Mouse (Mus musculus) ES-Bruce4 (cell line): ENCODE data around the gene Iqsec2. TPM values are rescaled to one million over a fixed set of nuclear protein-coding genes. Genes with fewer than 3 reads are reported as not detected.

Experiments
- H3K27ac ChIP-seq: 2 replicates; pipeline ENCODE4 v1.5.1; 2012; ENCODE audit warnings: low read length, inconsistent platforms; ENCODE audit not compliant: insufficient read depth
- H3K27me3 ChIP-seq: 2 replicates; pipeline ENCODE4 v1.6.1; 2012; ENCODE audit warnings: mild to moderate bottlenecking, low read length, inconsistent platforms; ENCODE audit not compliant: control insufficient read depth, poor library complexity, insufficient read depth, severe bottlenecking
- H3K36me3 ChIP-seq: 2 replicates; pipeline ENCODE4 v1.6.1; 2012; ENCODE audit warnings: inconsistent platforms, mild to moderate bottlenecking, low read length, moderate library complexity; ENCODE audit not compliant: control insufficient read depth, poor library complexity, insufficient read depth, severe bottlenecking
- H3K4me1 ChIP-seq: one replicate; pipeline ENCODE4 v1.8.1; 2011; ENCODE audit warnings: low read length; ENCODE audit not compliant: control insufficient read depth, insufficient read depth
- H3K4me3 ChIP-seq: 2 replicates; pipeline ENCODE4 v1.5.1; 2011; ENCODE audit warnings: low read depth, mild to moderate bottlenecking, low read length
- H3K9ac ChIP-seq: 2 replicates; pipeline ENCODE4 v1.6.1; 2012; ENCODE audit warnings: low read depth, mild to moderate bottlenecking, inconsistent platforms; ENCODE audit not compliant: poor library complexity, severe bottlenecking
- H3K9me3 ChIP-seq: replicated peaks from 2 replicates; pipeline ENCODE4 v1.6.1; 2012; ENCODE audit warnings: mild to moderate bottlenecking, low read length, inconsistent platforms; ENCODE audit not compliant: control insufficient read depth, poor library complexity, insufficient read depth, severe bottlenecking
- CTCF ChIP-seq: IDR thresholded peaks from one replicate; pipeline ENCODE4 v1.8.1; 2011; ENCODE audit warnings: low read depth, low read length
- EP300 ChIP-seq: IDR thresholded peaks from 2 replicates; pipeline ENCODE4 v1.6.1; 2011; ENCODE audit warnings: low read depth, low read length; ENCODE audit not compliant: insufficient read depth
- POLR2A ChIP-seq: IDR thresholded peaks from one replicate; pipeline ENCODE4 v1.8.1; 2011; ENCODE audit warnings: low read length; ENCODE audit not compliant: insufficient read depth
- polyA plus RNA-seq: library from polyadenylated mRNA; stranded (reverse); fragments of >200 nt; gene quantifications from 2 replicates; pipeline ENCODE4 v1.2.4, GENCODE M21; 2011; ENCODE audit warnings: low read depth; ENCODE audit not compliant: missing spikeins, insufficient read depth, insufficient read length

Iqsec2 gene
- polyA plus RNA-seq, 1 experiment, result 4.3 TPM

DNA sequence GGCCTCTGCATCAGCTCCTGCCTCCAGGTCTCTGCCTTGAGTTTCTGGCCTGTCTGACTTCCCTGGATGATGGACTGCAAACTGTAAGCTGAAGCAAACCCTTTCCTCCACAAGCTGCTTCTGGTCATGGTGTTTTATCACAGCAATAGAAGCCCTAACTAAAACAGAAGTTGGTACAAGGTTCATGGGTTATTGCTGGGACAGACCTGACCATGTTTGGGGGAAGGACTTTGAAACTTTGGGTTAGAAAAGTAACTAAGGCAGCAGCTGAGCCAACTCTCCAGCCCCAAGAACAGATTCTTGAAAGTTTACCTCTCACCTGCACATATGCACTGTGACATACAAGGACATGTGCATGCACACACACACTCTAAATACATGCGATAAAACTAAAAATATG lies 61.4 kb downstream of the Iqsec2 start:
- Histone ChIP-seq H3K9ac (no peak overlapping the region), H3K4me3 (no peak overlapping the region), H3K9me3 (no peaks in the 10 kb centered on the region), H3K27ac (no peak overlapping the region), H3K4me1 (peaks cover 2% of the 10 kb centered on the region), H3K27me3 (no peaks in the 10 kb centered on the region), H3K36me3 (no peaks in the 10 kb centered on the region)
- no peak for TF ChIP-seq POLR2A
- TF ChIP-seq EP300, result no peak
- TF ChIP-seq CTCF, result no peak

DNA sequence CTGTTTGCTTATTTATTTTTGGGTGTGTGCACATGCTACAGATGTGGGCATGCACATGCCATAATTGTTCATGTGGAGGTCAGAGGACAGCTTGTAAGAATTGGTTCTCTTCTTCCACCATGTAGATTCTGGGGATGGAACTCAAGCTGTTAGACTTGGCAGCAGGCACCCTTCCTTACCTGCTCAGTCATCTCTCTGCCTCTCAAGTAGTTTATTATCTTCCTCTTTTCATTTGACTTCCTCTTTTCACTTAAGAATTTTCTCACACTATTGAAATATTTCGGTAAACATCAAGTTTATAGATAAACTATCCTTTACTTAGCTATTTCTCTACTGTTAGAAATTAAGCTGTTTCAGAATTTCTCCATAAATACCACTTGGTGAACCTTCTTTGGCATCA lies 70.6 kb downstream of the Iqsec2 start:
- Histone ChIP-seq H3K9me3 (no peaks in the 10 kb centered on the region), H3K27me3 (no peaks in the 10 kb centered on the region), H3K27ac (no peak overlapping the region), H3K4me3 (no peak overlapping the region), H3K4me1 (no peaks in the 10 kb centered on the region), H3K9ac (no peak overlapping the region), H3K36me3 (no peaks in the 10 kb centered on the region)
- TF ChIP-seq POLR2A, result no peak
- no peak for TF ChIP-seq CTCF
- TF ChIP-seq EP300, result no peak

DNA sequence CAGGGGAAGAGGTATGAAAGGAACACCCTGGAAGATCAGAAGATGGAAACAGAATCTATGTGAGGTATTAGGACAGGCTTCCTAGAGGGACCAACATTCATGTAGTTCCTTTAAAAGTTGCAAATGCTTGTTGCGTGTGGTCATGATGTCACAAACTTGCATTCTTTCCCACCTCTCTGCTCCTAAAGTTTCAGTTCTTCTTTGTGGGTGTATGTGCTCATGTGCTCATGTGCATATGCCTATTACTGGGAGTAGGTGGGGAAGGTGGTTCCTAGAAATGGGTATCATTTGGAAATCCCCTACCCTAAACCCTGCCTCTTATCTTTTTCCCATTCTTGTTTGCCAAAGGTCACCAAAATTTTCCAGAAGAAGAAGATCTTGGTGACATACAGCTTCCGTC lies 74.5 kb downstream of the Iqsec2 start:
- Histone ChIP-seq H3K27ac (no peak overlapping the region), H3K9me3 (no peaks in the 10 kb centered on the region), H3K4me3 (no peak overlapping the region), H3K36me3 (no peaks in the 10 kb centered on the region), H3K4me1 (no peaks in the 10 kb centered on the region), H3K9ac (no peak overlapping the region), H3K27me3 (no peaks in the 10 kb centered on the region)
- TF ChIP-seq POLR2A (no peak), CTCF (no peak), EP300 (no peak)

DNA sequence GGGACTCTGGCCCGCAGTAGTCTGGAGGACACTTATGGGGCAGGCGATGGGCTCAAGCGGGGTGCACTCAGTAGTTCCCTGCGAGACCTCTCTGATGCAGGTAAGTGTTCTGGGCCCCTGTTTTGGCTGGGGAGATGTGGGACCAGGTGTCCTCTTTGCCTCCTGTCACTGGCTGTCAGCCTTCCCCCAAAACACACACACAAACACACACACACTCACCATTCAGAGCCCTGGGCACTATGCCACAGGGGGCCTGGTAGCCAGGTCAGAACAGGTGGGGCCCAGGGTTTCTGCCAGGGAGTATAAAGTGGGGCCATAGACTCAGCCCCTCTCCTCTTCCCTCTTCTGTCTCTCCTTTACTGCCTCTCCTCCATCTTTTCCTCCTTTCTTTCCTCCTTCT lies 77.7 kb downstream of the Iqsec2 start:
- no peaks in the 10 kb centered on the region for H3K9me3 ChIP-seq
- TF ChIP-seq CTCF, result no peak
- no peaks in the 10 kb centered on the region for H3K27me3 ChIP-seq
- no peaks in the 10 kb centered on the region for H3K36me3 ChIP-seq
- H3K9ac ChIP-seq, result no peak overlapping the region
- no peak overlapping the region for H3K27ac ChIP-seq
- H3K4me1 ChIP-seq, result no peaks in the 10 kb centered on the region
- H3K4me3 ChIP-seq, result no peak overlapping the region

DNA sequence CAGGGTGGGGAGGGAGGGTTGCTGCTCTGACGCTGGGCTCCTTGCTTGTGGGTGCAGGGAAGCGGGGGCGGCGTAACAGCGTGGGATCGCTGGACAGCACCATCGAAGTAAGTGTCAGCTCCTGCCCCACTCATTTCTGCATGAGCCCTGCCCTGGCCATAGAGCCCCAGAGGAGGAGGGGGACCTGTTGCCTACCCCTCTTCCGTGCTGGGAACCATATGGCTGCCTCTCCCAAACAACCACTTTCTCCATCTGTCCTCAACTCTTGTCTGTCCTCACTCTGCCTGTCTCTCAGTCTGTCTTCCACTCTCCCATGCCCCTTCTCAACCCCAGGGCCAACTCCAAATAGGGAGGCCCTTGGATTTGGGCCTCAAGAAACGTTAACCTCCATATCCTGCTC lies 78.2 kb downstream of the Iqsec2 start:
- no peaks in the 10 kb centered on the region for H3K27me3 ChIP-seq
- TF ChIP-seq EP300, result no peak
- TF ChIP-seq POLR2A, result no peak
- no peak for TF ChIP-seq CTCF

DNA sequence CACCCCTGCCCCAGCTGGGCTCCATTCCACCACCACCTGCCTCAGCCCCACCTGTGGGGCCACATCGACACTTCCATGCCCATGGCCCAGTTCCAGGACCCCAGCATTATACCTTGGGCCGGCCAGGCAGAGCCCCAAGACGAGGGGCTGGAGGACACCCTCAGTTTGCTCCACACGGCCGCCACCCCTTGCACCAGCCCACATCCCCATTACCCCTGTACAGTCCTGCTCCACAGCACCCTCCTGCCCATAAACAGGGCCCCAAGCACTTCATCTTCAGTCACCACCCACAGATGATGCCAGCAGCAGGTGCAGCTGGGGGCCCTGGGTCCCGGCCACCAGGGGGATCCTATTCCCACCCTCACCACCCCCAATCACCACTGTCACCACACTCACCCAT lies 79.2 kb downstream of the Iqsec2 start:
- TF ChIP-seq CTCF (no peak), POLR2A (no peak), EP300 (no peak)
- no peak overlapping the region for H3K4me3 ChIP-seq
- no peaks in the 10 kb centered on the region for H3K36me3 ChIP-seq
- no peaks in the 10 kb centered on the region for H3K9me3 ChIP-seq
- no peaks in the 10 kb centered on the region for H3K27me3 ChIP-seq
- H3K4me1 ChIP-seq, result no peaks in the 10 kb centered on the region
- H3K9ac ChIP-seq, result no peak overlapping the region
- no peak overlapping the region for H3K27ac ChIP-seq

More for the DNA sequence above, 78.2 kb downstream of the Iqsec2 start:
- Histone ChIP-seq H3K36me3 (no peaks in the 10 kb centered on the region), H3K4me3 (no peak overlapping the region), H3K27ac (no peak overlapping the region), H3K4me1 (no peaks in the 10 kb centered on the region), H3K9me3 (no peaks in the 10 kb centered on the region), H3K9ac (no peak overlapping the region)
